Comparison of ENCODE assay signal across 3 mouse cellular contexts in the genomic region with DNA sequence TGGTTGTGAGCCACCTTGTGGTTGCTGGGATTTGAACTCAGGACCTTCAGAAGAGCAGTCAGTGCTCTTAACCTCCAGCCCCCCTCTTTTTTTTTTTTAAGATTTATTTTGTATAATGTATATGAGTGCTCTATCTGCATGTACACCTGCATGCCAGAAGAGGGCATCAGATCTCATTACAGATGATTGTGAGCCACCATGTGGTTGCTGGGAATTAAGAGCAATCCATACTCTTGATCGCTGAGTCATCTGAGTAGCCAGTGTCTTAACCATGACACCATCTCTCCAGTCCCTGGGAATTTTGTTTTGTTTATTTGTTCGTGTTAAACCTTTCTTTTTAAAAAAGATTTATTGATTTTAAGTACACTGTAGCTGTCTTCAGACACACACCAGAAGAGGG. TPM values are rescaled to one million over a fixed set of nuclear protein-coding genes. Genes with fewer than 3 reads are reported as not detected.
"Had no signal": no experiment of that assay in that cellular context is flagged by ENCODE, and none has a peak within 500 bp of the region (broad histone marks: within the 10 kb centered on the region; RNA-seq: fewer than 3 reads in every experiment).

No protein-coding gene starts in this region.

RNA-seq across cellular contexts. Expression of gene Ggt1, which starts 5.4 kb away (rescaled TPM):
- total RNA-seq: megakaryocyte progenitor cell, adult 5-6 weeks; monocyte, adult 5-6 weeks had no signal

RNA-seq across cellular contexts. Expression of gene Lrrc75b, which starts 6.6 kb away (rescaled TPM):
- total RNA-seq: megakaryocyte progenitor cell, adult 5-6 weeks; megakaryocyte-erythroid progenitor cell, adult 5-6 weeks; monocyte, adult 5-6 weeks had no signal
